Mouse (Mus musculus) CD4-positive naive resting alpha-beta T cell, adult 76 days (primary cell): ENCODE results near the gene Alg10b. TPM values are rescaled to one million over a fixed set of nuclear protein-coding genes. Genes with fewer than 3 reads are reported as not detected.

ENCODE experiments used
- total RNA-seq: library from RNA; stranded (reverse); gene quantifications from one replicate; pipeline ENCODE4 v1.2.4, GENCODE M21; 2023

The Alg10b gene
- total RNA-seq, result 16.0 TPM

GRCm38 (mm10) chr15:90223969-90224750, at the start of gene Alg10b:
Gene Alg10b (plus strand): TSS chr15:90224311.

